Mouse (Mus musculus) gastrocnemius, adult 8-10 months (tissue): ENCODE measurements around the gene Depdc1b. TPM values are rescaled to one million over a fixed set of nuclear protein-coding genes. Genes with fewer than 3 reads are reported as not detected.

ENCODE experiments used
- DNase-seq, 2 experiments: peaks; one replicate each; pipeline ENCODE4 v3.0.0; 2022; ENCODE audit warnings: low spot score in 2 of 2
- total RNA-seq, 4 experiments: library from RNA; stranded (reverse); gene quantifications; 2 replicates each; pipeline ENCODE4 v1.2.4; 2022

Depdc1b gene
- not detected for total RNA-seq

GRCm38 (mm10) chr13:108315702-108316486 is at the start of gene Depdc1b:
TSS of gene Depdc1b (plus strand) at chr13:108316332.
- DNase-seq, result peak; percentile 83 to 88

- no peak for DNase-seq
These were observed 48.1 kb upstream of the Depdc1b start for GRCm38 (mm10) chr13:108267841-108268634.

DNA sequence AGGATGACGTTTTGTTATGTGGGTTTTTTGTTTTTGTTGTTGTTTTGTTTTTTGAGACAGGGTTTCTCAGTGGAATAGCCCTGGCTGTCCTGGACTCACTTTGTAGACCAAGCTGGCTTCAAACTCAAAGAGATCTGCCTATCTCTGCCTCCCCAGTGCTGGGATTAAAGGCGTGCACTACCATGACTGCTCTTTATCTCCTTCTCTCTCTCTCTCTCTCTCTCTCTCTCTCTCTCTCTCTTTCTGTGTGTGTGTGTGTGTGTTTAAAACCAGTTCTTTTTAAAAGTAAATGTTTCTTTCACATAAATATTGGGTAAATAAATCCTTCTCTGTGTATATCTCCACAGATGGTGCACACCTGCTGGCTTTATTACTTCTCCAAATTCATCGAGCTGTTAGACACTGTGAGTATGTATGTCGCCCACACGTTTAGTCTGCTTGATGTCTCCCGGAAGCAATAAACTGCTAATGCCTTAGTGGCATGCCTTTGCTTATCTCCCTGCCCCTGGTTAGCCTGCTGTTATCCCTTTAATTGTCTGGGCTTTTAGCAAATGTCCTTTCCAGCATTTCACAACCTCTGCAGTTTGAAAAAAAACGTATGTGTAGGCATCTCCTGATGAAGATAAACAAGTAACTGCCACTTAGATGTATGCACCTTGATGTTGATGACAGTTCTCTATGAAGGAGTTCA is 44.5 kb upstream of the Depdc1b start:
- no peak for DNase-seq

- DNase-seq, result no peak
These were observed 43.8 kb upstream of the Depdc1b start for GRCm38 (mm10) chr13:108272332-108272731.

DNA sequence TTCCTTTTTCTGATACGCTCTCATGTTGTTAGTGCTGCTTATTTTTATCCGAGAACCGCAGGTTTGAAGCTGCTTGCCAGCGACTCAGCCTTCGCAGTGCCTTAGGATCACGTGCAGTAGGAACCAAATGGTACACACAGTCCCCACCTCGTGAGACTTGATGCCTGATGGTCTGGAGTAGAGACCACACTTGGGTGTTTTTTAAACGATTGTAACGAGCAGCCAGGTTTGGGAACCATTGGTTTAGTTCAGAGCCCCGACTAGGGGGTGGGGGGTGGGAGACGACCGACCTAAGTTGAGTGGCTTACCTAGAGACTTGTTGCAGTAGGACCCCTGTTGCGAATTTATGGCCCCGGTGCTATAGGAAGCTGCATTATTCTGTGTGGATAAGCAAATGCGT is 43.1 kb upstream of the Depdc1b start:
- DNase-seq, result no peak

DNA sequence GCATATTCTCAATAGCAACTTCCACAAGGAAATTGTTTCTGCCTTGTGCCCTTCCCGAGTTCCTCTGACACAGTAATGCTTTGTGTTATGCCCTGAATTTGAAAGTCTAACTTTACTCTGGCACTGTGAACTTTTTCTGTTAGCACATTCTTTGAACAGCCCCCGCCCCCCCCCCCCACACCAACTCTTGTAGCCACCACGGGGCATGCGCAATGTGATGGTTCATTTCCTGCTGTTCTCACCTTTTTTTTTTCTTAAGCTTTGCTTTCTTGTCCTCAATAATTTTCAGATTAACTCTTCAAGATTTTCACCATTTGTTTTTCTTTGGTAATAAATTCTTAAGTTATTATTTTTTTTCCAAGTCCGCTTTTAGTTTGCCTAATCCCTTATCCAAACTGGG is 42.7 kb upstream of the Depdc1b start:
- no peak for DNase-seq

GRCm38 (mm10) chr13:108276561-108276960 is 39.6 kb upstream of the Depdc1b start:
- DNase-seq, result no peak

- DNase-seq, result no peak
These were observed 38.8 kb upstream of the Depdc1b start for GRCm38 (mm10) chr13:108277320-108277719.

DNA sequence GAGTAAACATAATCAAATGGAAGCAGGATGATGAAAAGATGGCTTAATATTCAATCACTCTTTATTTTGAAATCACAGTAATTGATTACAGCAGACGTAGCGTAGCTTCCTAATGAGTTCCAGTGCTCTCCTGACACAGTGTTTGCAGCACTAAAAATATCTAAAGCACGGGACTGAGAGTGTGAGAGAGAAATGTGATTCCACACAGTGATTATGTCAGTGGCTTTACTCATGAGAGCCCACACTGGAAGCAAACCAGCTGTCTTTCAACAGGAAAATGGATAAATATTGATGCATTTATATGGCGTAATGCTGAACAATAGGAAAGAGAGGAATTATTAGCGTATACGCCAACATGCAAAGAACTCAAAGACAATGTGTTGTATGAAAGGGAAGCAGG is 37.5 kb upstream of the Depdc1b start:
- no peak for DNase-seq

DNA sequence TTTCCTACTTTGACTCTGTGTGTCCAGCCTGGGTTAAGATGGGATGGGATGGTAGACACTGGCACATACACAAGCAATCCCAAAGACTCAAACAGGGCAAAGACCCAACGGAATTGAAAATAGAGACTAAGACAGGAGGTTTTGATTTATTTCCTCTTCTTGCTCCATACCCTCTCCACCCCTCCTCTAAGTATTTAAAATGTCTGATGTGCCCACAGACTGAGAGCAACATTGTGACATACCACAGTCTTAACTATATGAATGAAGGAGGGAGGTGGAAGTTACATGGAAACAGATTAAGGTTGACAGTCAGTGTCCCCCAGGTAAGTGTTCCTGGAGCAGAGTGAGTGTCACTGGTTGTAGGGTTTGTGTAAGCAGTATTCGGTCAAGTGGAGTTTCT is 31.8 kb upstream of the Depdc1b start:
- DNase-seq, result no peak

GRCm38 (mm10) chr13:108287953-108288352 is 28.2 kb upstream of the Depdc1b start:
- no peak for DNase-seq

DNA sequence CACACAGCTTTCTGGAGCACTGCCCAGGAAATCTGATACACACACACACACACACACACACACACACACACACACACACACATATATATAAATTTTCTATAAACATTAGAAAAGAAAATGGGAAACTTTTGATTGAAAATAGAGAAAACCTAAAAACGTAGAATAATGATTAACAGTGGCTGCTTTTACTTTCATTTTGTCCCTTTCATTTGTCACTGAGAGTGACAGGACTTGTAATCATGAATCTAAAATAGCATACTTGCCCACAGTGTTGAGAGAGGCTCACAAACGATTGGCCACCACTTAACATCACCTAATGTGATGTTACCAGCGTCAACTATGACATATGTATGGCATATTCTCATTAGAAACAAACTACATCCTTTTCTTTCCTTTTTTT is 26.7 kb upstream of the Depdc1b start:
- no peak for DNase-seq

GRCm38 (mm10) chr13:108290314-108290713 is 25.8 kb upstream of the Depdc1b start:
- no peak for DNase-seq

- DNase-seq, result no peak
These were observed 18.6 kb upstream of the Depdc1b start for GRCm38 (mm10) chr13:108297350-108298093.

DNA sequence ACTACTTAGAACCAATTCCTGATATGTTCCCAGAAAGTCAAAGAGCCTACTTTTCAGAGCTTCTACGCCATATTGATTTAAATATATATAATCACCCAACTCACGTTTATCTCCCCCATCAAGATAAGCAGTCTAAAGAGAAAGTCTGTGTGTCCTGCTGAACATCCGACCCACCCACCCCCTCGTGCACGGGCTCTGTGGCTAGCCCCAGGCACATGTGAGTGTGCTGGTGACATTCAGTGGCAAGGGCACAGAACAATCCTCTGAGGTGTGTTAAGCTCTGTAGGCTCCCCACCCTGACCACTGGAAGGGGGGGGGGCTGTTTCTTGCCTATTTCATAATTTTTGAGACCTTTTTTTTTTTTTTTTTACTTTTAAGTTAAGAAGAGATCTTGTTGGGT is 17.9 kb upstream of the Depdc1b start:
- no peak for DNase-seq

GRCm38 (mm10) chr13:108300346-108300950 is 15.7 kb upstream of the Depdc1b start:
- DNase-seq, result no peak

GRCm38 (mm10) chr13:108301411-108301810 is 14.7 kb upstream of the Depdc1b start:
- DNase-seq, result no peak

GRCm38 (mm10) chr13:108302957-108303675 is 13.0 kb upstream of the Depdc1b start:
- DNase-seq, result no peak

DNA sequence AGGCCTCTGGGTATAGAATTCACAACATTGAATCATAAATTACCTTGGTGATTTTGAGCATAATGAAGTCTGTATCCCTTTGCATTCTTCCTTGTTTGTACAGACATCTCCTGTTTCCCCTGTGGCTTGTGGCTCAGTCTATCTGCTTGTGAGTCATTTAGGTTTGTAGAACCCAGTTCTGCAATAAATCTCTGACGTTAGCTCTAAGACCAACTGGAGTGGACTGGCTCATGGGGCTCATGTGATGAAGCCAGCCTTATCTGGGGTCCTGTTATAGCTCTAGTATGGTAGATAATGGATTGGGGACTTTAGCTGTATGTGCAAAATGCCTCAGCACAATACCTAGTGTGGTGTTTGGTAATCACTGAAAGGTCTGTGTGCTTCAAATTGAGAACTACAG is 12.3 kb upstream of the Depdc1b start:
- no peak for DNase-seq

DNA sequence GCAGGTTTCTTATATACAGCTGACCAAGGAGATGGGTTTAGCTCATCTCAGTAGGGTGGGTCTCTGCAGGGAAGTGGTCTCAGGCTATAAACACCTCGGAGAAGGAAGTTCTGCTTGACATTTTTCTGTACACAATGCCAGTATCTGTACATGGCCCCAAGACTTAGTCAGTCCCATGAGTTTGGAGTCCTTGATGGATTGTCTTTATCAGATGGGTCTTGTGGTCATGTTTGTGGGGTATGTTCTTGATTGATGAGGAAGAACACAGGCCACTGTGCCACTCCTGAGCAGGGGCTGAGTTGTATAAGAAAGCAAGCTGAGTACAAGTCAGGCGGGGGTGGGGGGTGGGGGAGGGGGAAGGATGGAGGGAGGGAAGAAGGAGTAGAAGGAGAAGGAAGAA is 11.5 kb upstream of the Depdc1b start:
- no peak for DNase-seq
